Mouse (Mus musculus): Measurements from ENCODE around the gene Hipk3.

GRCm38 (mm10) chr2:104395961-104396360, 98.3 kb downstream of the Hipk3 start:
- TF ChIP-seq CTCF (IDR thresholded peaks at IDR 0.05; ENCODE audit: borderline replicate concordance, control insufficient read depth, extremely low read depth, insufficient read depth, low read length, poor library complexity) = no peak
- TF ChIP-seq POLR2A (IDR thresholded peaks at IDR 0.05; ENCODE audit: control insufficient read depth, extremely low read depth, insufficient read depth, low read length, poor library complexity) = no peak
